Mouse (Mus musculus) limb, embryonic 13.5 days (tissue): ENCODE results near the gene Lrp1. TPM values are rescaled to one million over a fixed set of nuclear protein-coding genes. Genes with fewer than 3 reads are reported as not detected.

Experiments
- ATAC-seq: fragments of 200-750 bp; cut with Nextera tagmentation; 2 replicates; pipeline ENCODE4 v1.8.0; 2017; ENCODE audit warnings: low read depth, moderate number of reproducible peaks, moderate TSS enrichment; ENCODE audit not compliant: low FRiP score
- H3K27ac ChIP-seq: fragments of 300-500 bp; sonication (generic); 2 replicates; pipeline ENCODE4 v1.5.1; 2015; ENCODE audit warnings: inconsistent platforms, mild to moderate bottlenecking, moderate library complexity
- H3K27me3 ChIP-seq: fragments of 300-500 bp; sonication (generic); 2 replicates; pipeline ENCODE4 v1.6.1; 2015; ENCODE audit warnings: mild to moderate bottlenecking, inconsistent platforms
- H3K36me3 ChIP-seq: fragments of 300-500 bp; sonication (generic); 2 replicates; pipeline ENCODE4 v1.6.1; 2015; ENCODE audit warnings: inconsistent platforms, mild to moderate bottlenecking, moderate library complexity
- H3K4me1 ChIP-seq: fragments of 300-500 bp; sonication (generic); 2 replicates; pipeline ENCODE4 v1.6.1; 2015; ENCODE audit warnings: inconsistent platforms
- H3K4me2 ChIP-seq: fragments of 300-500 bp; sonication (generic); replicated peaks from 2 replicates; pipeline ENCODE4 v1.6.1; 2015; ENCODE audit warnings: inconsistent platforms, mild to moderate bottlenecking, moderate library complexity
- H3K4me3 ChIP-seq: fragments of 300-500 bp; sonication (generic); 2 replicates; pipeline ENCODE4 v1.5.1; 2015; ENCODE audit warnings: moderate library complexity, mild to moderate bottlenecking, inconsistent platforms
- H3K9ac ChIP-seq: fragments of 300-500 bp; sonication (generic); 2 replicates; pipeline ENCODE4 v1.6.1; 2015; ENCODE audit warnings: mild to moderate bottlenecking, inconsistent platforms
- H3K9me3 ChIP-seq: fragments of 300-500 bp; sonication (generic); 2 replicates; pipeline ENCODE4 v1.6.1; 2016; ENCODE audit warnings: inconsistent platforms
- WGBS: fragments of 180-500 bp; shearing (Covaris S2); methylation state at CpG from one replicate; pipeline ENCODE4 v1.1.7; 2015; 5-methylcytosine and 5-hydroxymethylcytosine counted together
- polyA plus RNA-seq: library from polyadenylated mRNA; unstranded; fragments of >200 nt; fragmentation: Nextera tagmentation; extraction: Ambion mirVana; gene quantifications from 2 replicates; pipeline ENCODE4 v1.2.1, GENCODE M21; 2015

The Lrp1 gene
- polyA plus RNA-seq, 1 experiment from 2014 or later: 127 TPM

DNA sequence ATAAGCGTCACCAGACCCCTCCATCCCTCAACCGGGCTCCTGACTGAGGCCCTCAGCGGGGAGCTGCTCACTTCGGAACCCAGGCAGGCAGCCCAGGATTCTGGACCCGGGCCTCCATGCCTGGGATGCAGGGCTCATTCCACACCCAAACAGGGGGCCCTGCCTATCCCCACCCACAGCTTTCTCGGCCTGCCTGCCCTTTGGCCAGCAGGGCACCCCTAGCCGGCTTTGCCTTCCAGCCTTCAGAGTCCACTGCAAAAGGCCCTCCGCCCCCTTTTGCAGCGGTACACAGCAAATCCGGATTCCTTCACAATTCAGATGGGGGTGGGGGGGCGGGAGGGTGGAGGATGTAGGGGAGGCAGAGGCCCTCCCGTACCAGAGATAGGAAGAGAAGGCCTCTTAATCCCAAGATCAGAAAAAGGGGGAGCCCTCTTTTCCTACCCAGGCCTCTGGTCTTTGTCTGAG lies 975 bp downstream of the Lrp1 start:
- Histone ChIP-seq H3K9me3 (no peaks in the 10 kb centered on the region), H3K36me3 (peaks cover 10% of the 10 kb centered on the region; the same call in 1 of the 2 replicates), H3K4me1 (peaks cover 55% of the 10 kb centered on the region), H3K27ac (peak overlapping the region; percentile 92), H3K4me3 (peak overlapping the region; percentile 92), H3K27me3 (no peaks in the 10 kb centered on the region), H3K4me2 (peak overlapping the region; percentile 82), H3K9ac (peak overlapping the region; percentile 95)
- 2% methylated on average over 12 of the region's 12 CpGs for WGBS
- 0 out of 2 replicates have a peak, but pooled peaks have one; percentile 5 for ATAC-seq

DNA sequence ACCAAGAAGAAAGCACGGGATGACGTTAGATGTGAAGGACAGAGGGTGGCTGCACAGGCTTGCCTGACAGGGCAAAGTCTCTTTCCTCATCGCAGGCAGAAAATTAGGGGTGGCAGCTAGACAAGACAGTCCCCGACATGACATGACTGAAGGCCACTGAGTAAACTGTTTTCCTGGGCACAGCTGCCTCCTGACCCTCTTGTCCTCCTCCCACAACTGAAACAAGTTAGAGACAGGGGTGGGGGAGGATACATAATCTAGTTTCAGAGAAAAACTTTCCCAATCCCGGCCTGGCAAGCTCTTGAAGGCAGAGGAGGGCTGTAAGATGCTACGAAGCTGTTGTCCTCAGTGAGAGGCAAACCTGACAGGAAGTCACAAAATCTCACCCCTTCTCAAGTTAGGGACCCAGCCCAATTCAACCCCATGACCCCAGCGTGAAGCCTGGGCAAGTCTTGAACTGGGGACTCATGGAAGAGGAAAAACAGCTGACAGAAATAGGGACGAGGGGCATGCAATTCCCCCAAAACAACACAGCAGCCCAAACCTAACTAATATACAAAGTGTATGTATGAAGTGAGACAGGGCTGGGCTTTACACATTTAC lies 1.7 kb downstream of the Lrp1 start:
- no peaks in the 10 kb centered on the region for H3K9me3 ChIP-seq
- H3K9ac ChIP-seq: peak overlapping the region; percentile 95
- peaks cover 10% of the 10 kb centered on the region; the same call in 1 of the 2 replicates for H3K36me3 ChIP-seq
- H3K27me3 ChIP-seq: no peaks in the 10 kb centered on the region
- peak overlapping the region; percentile 82 for H3K4me2 ChIP-seq
- peak overlapping the region; percentile 92 for H3K4me3 ChIP-seq
- 25% methylated on average over 8 of the region's 8 CpGs for WGBS
- peaks cover 63% of the 10 kb centered on the region for H3K4me1 ChIP-seq
- no peak for ATAC-seq
- peak overlapping the region; percentile 92; the same call in 1 of the 2 replicates for H3K27ac ChIP-seq

GRCm38 (mm10) chr10:127618173-127618572 lies 2.8 kb downstream of the Lrp1 start:
- Histone ChIP-seq H3K4me2 (peak overlapping the region; percentile 82), H3K4me1 (peaks cover 73% of the 10 kb centered on the region), H3K36me3 (peaks cover 14% of the 10 kb centered on the region; the same call in 1 of the 2 replicates), H3K9me3 (no peaks in the 10 kb centered on the region), H3K27ac (no peak overlapping the region; the same call in 1 of the 2 replicates), H3K27me3 (no peaks in the 10 kb centered on the region), H3K4me3 (peak overlapping the region; percentile 92), H3K9ac (peak overlapping the region; percentile 95)
- no peak for ATAC-seq
- 33% methylated on average over 6 of the region's 6 CpGs for WGBS

DNA sequence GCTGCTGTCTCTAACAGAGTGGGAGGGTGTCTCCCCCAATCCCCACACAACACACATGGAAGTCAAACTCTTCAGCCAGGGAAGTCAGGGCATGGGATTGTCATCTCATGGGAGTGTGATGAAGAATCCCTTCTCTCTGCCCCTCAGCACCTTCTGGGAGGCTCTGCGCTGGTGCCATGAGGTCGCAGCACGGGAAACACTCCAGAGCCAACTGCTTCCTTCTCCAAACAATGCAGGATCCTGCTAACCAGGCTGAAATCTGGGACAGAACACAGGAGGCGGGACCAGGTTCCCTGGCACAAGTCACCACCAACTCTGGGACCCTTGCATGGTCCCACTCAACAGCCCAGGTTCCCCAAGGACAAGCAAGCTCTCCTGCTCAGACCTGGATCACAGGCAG lies 3.7 kb downstream of the Lrp1 start:
- no peaks in the 10 kb centered on the region for H3K9me3 ChIP-seq
- H3K36me3 ChIP-seq: peaks cover 22% of the 10 kb centered on the region
- WGBS: 67% methylated on average over 4 of the region's 4 CpGs
- no peak for ATAC-seq
- H3K27me3 ChIP-seq: no peaks in the 10 kb centered on the region
- peak overlapping the region; percentile 92; the same call in 1 of the 2 replicates for H3K4me3 ChIP-seq
- H3K4me1 ChIP-seq: peaks cover 77% of the 10 kb centered on the region
- H3K27ac ChIP-seq: peak overlapping the region; percentile 63
- H3K4me2 ChIP-seq: peak overlapping the region; percentile 82
- peak overlapping the region; percentile 31 for H3K9ac ChIP-seq

GRCm38 (mm10) chr10:127616261-127616679 lies 4.7 kb downstream of the Lrp1 start:
- H3K4me1 ChIP-seq: peaks cover 72% of the 10 kb centered on the region
- no peaks in the 10 kb centered on the region for H3K27me3 ChIP-seq
- ATAC-seq: no peak
- H3K27ac ChIP-seq: peak overlapping the region; percentile 89
- H3K9me3 ChIP-seq: no peaks in the 10 kb centered on the region
- 16% methylated on average over 7 of the region's 7 CpGs for WGBS
- H3K9ac ChIP-seq: peak overlapping the region; percentile 48; the same call in 1 of the 2 replicates
- peaks cover 33% of the 10 kb centered on the region for H3K36me3 ChIP-seq
- H3K4me3 ChIP-seq: peak overlapping the region; percentile 11
- H3K4me2 ChIP-seq: peak overlapping the region; percentile 82

DNA sequence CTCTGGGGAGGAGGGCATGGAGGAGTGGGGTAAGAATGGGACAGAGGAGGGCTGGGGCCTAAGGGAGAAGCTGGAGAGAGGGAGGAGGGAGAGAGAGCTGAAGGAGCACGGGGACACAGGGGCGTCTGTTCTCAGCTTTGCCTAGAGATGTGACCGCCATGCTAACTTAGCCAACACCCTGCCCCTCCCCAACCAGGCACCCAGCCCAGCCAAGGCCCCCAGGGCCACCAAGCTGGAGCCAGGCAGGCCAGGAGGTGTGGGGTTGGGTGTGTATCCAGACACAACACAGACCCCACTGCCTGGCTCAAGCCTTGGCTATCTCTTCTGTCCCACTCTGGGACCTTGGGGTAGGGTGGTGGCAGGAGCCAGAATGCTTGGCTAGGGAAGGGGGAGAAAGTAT lies 5.4 kb downstream of the Lrp1 start:
- no peak for ATAC-seq
- Histone ChIP-seq H3K9me3 (no peaks in the 10 kb centered on the region), H3K9ac (peak overlapping the region; percentile 48; the same call in 1 of the 2 replicates), H3K4me3 (peak overlapping the region; percentile 11; the same call in 1 of the 2 replicates), H3K27ac (peak overlapping the region; percentile 89), H3K36me3 (peaks cover 38% of the 10 kb centered on the region), H3K4me1 (peaks cover 72% of the 10 kb centered on the region), H3K27me3 (no peaks in the 10 kb centered on the region), H3K4me2 (peak overlapping the region; percentile 82)
- 53% methylated on average over 3 of the region's 3 CpGs for WGBS

GRCm38 (mm10) chr10:127615034-127615374 lies 5.9 kb downstream of the Lrp1 start:
- Histone ChIP-seq H3K27me3 (no peaks in the 10 kb centered on the region), H3K4me2 (peak overlapping the region; percentile 82), H3K4me1 (peaks cover 75% of the 10 kb centered on the region), H3K9ac (peak overlapping the region; percentile 59; the same call in 1 of the 2 replicates), H3K27ac (peak overlapping the region; percentile 89), H3K4me3 (peak overlapping the region; percentile 30), H3K36me3 (peaks cover 44% of the 10 kb centered on the region), H3K9me3 (no peaks in the 10 kb centered on the region)
- WGBS: 3% methylated on average over 2 of the region's 2 CpGs
- ATAC-seq: peak; percentile 35; the same call in 1 of the 2 replicates

- no peaks in the 10 kb centered on the region for H3K9me3 ChIP-seq
- peak overlapping the region; percentile 82 for H3K4me2 ChIP-seq
- H3K4me3 ChIP-seq: peak overlapping the region; percentile 30
- peak overlapping the region; percentile 89 for H3K27ac ChIP-seq
- H3K9ac ChIP-seq: peak overlapping the region; percentile 59
- H3K36me3 ChIP-seq: peaks cover 50% of the 10 kb centered on the region
- WGBS: 7% methylated on average over 12 of the region's 12 CpGs
- peaks cover 76% of the 10 kb centered on the region for H3K4me1 ChIP-seq
- H3K27me3 ChIP-seq: no peaks in the 10 kb centered on the region
- ATAC-seq: peak; percentile 80
These were observed 6.5 kb downstream of the Lrp1 start for GRCm38 (mm10) chr10:127614236-127615033.

DNA sequence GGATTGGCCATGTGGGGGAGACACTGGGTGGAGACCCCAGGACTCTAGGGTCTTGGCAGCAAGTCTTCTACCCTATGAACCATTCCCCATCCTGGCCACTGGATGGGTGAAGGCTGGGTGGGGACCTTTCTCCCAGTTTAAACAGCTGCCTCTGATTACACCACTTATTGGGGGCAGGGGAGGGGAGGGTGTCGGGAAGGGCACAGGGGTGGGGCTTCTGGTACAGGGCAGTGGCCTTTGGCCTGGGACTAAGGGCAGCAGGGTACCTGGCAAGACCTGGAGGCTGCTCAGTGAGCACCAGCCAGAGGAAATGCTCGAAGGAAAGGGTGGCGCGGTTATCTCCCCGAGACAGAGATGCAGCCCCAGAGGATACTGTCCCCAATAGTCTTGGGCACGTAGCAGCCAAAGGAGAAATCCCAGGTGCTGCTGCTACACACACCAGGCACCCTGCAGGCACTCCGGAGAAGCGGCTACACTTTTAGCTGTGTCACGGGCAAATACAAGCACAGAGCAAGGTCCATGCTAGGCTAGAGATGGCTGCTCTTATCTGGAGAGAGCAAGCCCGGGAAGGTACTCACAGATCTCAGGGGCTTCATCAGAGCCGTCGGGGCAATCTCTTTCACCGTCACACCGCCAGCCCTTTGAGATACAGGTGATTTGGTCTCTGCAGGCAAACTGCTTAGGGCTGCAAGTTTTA lies 8.7 kb downstream of the Lrp1 start:
- H3K36me3 ChIP-seq: peaks cover 65% of the 10 kb centered on the region
- no peak overlapping the region; the same call in 1 of the 2 replicates for H3K27ac ChIP-seq
- 85% methylated on average over 14 of the region's 14 CpGs for WGBS
- H3K27me3 ChIP-seq: no peaks in the 10 kb centered on the region
- H3K4me2 ChIP-seq: no peak overlapping the region
- no peak overlapping the region for H3K9ac ChIP-seq
- H3K9me3 ChIP-seq: no peaks in the 10 kb centered on the region
- peaks cover 65% of the 10 kb centered on the region for H3K4me1 ChIP-seq
- ATAC-seq: no peak
- H3K4me3 ChIP-seq: no peak overlapping the region

DNA sequence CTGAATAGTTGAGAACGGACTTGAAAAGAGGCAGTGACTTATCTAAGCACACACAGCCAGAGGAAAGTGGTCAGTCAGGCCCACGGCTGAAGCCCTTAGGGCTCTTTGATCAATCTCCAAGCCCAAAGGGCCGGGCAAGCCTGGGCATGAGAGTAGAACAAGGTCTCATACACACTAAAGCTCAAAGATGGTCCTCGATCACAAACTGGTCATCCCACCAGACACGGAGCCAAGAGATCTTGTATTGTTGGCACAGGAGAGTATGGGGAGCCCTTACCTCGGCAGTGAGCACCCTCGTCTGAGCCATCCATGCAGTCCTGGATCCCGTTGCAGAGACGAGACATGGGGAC lies 10.9 kb downstream of the Lrp1 start:
- H3K27ac ChIP-seq: peak overlapping the region; percentile 40
- ATAC-seq: no peak
- H3K9ac ChIP-seq: no peak overlapping the region

GRCm38 (mm10) chr10:127609415-127610065 lies 11.4 kb downstream of the Lrp1 start:
- Histone ChIP-seq H3K27ac (peak overlapping the region; percentile 40), H3K4me2 (no peak overlapping the region), H3K4me1 (peaks cover 49% of the 10 kb centered on the region), H3K27me3 (no peaks in the 10 kb centered on the region), H3K9me3 (no peaks in the 10 kb centered on the region), H3K4me3 (no peak overlapping the region), H3K9ac (no peak overlapping the region), H3K36me3 (peaks cover 87% of the 10 kb centered on the region)
- WGBS: 53% methylated on average over 9 of the region's 9 CpGs
- no peak for ATAC-seq

More for the DNA sequence above, 10.9 kb downstream of the Lrp1 start:
- H3K36me3 ChIP-seq: peaks cover 82% of the 10 kb centered on the region
- H3K4me1 ChIP-seq: peaks cover 49% of the 10 kb centered on the region
- H3K4me3 ChIP-seq: no peak overlapping the region
- H3K4me2 ChIP-seq: no peak overlapping the region
- 85% methylated on average over 9 of the region's 9 CpGs for WGBS
- H3K9me3 ChIP-seq: no peaks in the 10 kb centered on the region
- no peaks in the 10 kb centered on the region for H3K27me3 ChIP-seq
